Mouse (Mus musculus): ENCODE data around the gene Coq8b. TPM values are rescaled to one million over a fixed set of nuclear protein-coding genes. Genes with fewer than 3 reads are reported as not detected.
A peak's percentile ranks its signal among the peaks of the same experiment; 100 is the strongest.
"Not testable (repeated sequence)": the region's sequence is repeated elsewhere in the genome, so short reads cannot be mapped to it uniquely, and the experiment has no call there.

Gene Coq8b
- polyA plus RNA-seq, 1 experiment from 2014 or later, result 21.1 TPM

DNA sequence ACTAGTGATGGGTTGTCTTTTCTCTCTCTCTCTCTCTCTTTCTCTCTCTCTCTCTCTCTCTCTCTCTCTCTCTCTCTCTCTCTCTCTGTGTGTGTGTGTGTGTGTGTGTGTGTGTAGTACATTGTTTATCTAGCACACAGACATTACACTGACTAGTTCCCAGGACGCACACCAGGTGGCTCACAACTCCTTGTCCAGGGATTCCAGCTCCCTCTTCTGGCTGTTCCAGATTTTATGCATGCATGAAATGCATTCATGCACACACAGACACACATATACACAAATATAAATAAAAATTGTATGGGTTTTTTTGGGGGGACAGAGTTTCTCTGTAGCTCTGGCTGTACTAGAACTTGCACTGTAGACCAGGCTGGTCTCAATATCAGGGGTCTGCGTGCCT lies 4.7 kb downstream of the Coq8b start:
- Histone ChIP-seq H3K27me3 (replicated peaks; ENCODE audit: control insufficient read depth, insufficient read depth, low read length) (no peaks in the 10 kb centered on the region), H3K9me3 (replicated peaks; ENCODE audit: control insufficient read depth, low read length) (no peaks in the 10 kb centered on the region), H3K4me3 (ENCODE audit: low read depth, low read length) (no peak overlapping the region), H3K4me1 (ENCODE audit: control insufficient read depth, insufficient read depth, low read length) (peaks cover 7% of the 10 kb centered on the region), H3K4me2 (ENCODE audit: low read length) (no peak overlapping the region), H3K36me3 (ENCODE audit: control insufficient read depth, insufficient read depth, low read length) (peaks cover 27% of the 10 kb centered on the region), H3K27ac (ENCODE audit: low read depth, low read length) (no peak overlapping the region), H3K9ac (ENCODE audit: low read length) (no peak overlapping the region)
- DNase-seq (ENCODE audit: low spot score), result no peak
- no peak for ATAC-seq
- 81% methylated on average over 2 of the region's 2 CpGs for WGBS

GRCm38 (mm10) chr7:27238568-27238967 lies 5.7 kb downstream of the Coq8b start:
- H3K4me2 ChIP-seq (ENCODE audit: low read length), result no peak overlapping the region
- no peak overlapping the region for H3K9ac ChIP-seq (ENCODE audit: low read length)
- 95% methylated on average over 5 of the region's 5 CpGs for WGBS
- H3K4me3 ChIP-seq (ENCODE audit: low read depth, low read length), result no peak overlapping the region
- H3K36me3 ChIP-seq (ENCODE audit: control insufficient read depth, insufficient read depth, low read length), result peaks cover 30% of the 10 kb centered on the region
- H3K27ac ChIP-seq (ENCODE audit: low read depth, low read length), result no peak overlapping the region
- no peaks in the 10 kb centered on the region for H3K9me3 ChIP-seq (replicated peaks; ENCODE audit: control insufficient read depth, low read length)
- H3K27me3 ChIP-seq (replicated peaks; ENCODE audit: control insufficient read depth, insufficient read depth, low read length), result no peaks in the 10 kb centered on the region
- peaks cover 3% of the 10 kb centered on the region for H3K4me1 ChIP-seq (ENCODE audit: control insufficient read depth, insufficient read depth, low read length)
- ATAC-seq (no peak), DNase-seq (ENCODE audit: low spot score) (no peak)

- 77% methylated on average over 8 of the region's 8 CpGs for WGBS
- no peak overlapping the region for H3K4me3 ChIP-seq (ENCODE audit: low read depth, low read length)
- no peaks in the 10 kb centered on the region for H3K27me3 ChIP-seq (replicated peaks; ENCODE audit: control insufficient read depth, insufficient read depth, low read length)
- peaks cover 44% of the 10 kb centered on the region for H3K36me3 ChIP-seq (ENCODE audit: control insufficient read depth, insufficient read depth, low read length)
- no peaks in the 10 kb centered on the region for H3K9me3 ChIP-seq (replicated peaks; ENCODE audit: control insufficient read depth, low read length)
- ATAC-seq, result no peak
- no peak overlapping the region for H3K4me2 ChIP-seq (ENCODE audit: low read length)
- H3K9ac ChIP-seq (ENCODE audit: low read length), result no peak overlapping the region
- DNase-seq (ENCODE audit: low spot score), result no peak
- H3K4me1 ChIP-seq (ENCODE audit: control insufficient read depth, insufficient read depth, low read length), result no peaks in the 10 kb centered on the region
- no peak overlapping the region for H3K27ac ChIP-seq (ENCODE audit: low read depth, low read length)
Observed at GRCm38 (mm10) chr7:27243211-27243610, 10.4 kb downstream of the Coq8b start.

- H3K27ac ChIP-seq (ENCODE audit: low read depth, low read length); DNase-seq (ENCODE audit: low spot score); H3K4me2 ChIP-seq (ENCODE audit: low read length); ATAC-seq; H3K4me1 ChIP-seq (ENCODE audit: control insufficient read depth, insufficient read depth, low read length); H3K4me3 ChIP-seq (ENCODE audit: low read depth, low read length); H3K9me3 ChIP-seq (replicated peaks; ENCODE audit: control insufficient read depth, low read length); H3K27me3 ChIP-seq (replicated peaks; ENCODE audit: control insufficient read depth, insufficient read depth, low read length); H3K9ac ChIP-seq (ENCODE audit: low read length): not testable (repeated sequence)
- H3K36me3 ChIP-seq (ENCODE audit: control insufficient read depth, insufficient read depth, low read length), result peaks cover 44% of the 10 kb centered on the region
- WGBS, result 93% methylated on average over 2 of the region's 2 CpGs
Observed at GRCm38 (mm10) chr7:27244088-27244487, 11.3 kb downstream of the Coq8b start.

DNA sequence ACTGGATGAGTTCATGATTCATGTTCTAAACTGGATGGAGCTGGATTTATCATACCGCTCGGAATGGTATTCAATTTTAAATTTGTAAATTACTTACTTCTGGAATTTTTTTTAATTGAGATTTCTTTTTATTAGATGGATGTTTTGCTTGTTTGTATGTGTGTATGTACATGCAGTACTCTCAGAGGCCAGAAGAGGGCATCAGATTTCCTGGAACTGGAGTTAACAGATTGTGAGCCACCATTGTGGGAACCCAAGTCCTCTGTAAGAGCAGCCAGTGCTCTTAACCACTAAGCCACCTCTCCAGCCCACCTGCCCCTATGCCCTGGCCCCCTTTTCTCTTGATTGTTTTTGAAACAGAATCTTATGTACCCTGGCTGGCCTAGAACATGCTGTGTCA lies 16.3 kb downstream of the Coq8b start:
- WGBS, result 92% methylated on average over 2 of the region's 2 CpGs
- Histone ChIP-seq H3K9me3 (replicated peaks; ENCODE audit: control insufficient read depth, low read length) (no peaks in the 10 kb centered on the region), H3K4me2 (ENCODE audit: low read length) (no peak overlapping the region), H3K4me3 (ENCODE audit: low read depth, low read length) (no peak overlapping the region), H3K9ac (ENCODE audit: low read length) (no peak overlapping the region), H3K4me1 (ENCODE audit: control insufficient read depth, insufficient read depth, low read length) (no peaks in the 10 kb centered on the region), H3K27me3 (replicated peaks; ENCODE audit: control insufficient read depth, insufficient read depth, low read length) (no peaks in the 10 kb centered on the region), H3K36me3 (ENCODE audit: control insufficient read depth, insufficient read depth, low read length) (peaks cover 29% of the 10 kb centered on the region), H3K27ac (ENCODE audit: low read depth, low read length) (no peak overlapping the region)
- DNase-seq (ENCODE audit: low spot score), result peak; percentile 52
- ATAC-seq, result peak; percentile 37; the same call in 1 of the 2 replicates

DNA sequence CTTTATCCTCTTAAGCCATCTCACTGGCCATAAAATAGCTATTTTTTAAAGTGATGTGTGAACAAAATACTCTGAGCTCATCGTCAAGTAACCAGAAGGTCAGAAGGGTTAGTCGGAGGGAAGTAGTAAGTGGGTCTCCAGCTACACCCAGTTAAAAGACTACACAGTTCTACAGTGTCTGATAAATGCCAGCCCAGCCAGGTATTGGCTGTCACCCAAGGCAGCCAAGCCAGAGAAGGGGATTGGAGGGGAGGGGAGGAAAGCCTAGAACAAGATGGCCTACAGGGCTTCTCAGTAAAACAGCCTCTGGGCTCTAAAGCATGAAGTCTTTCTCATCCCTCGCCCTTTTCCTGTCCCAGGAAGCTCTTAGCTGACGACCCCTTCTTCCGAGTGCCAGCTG lies 17.1 kb downstream of the Coq8b start:
- Histone ChIP-seq H3K9ac (ENCODE audit: low read length) (no peak overlapping the region), H3K9me3 (replicated peaks; ENCODE audit: control insufficient read depth, low read length) (no peaks in the 10 kb centered on the region), H3K4me3 (ENCODE audit: low read depth, low read length) (no peak overlapping the region), H3K4me2 (ENCODE audit: low read length) (no peak overlapping the region), H3K4me1 (ENCODE audit: control insufficient read depth, insufficient read depth, low read length) (no peaks in the 10 kb centered on the region), H3K27ac (ENCODE audit: low read depth, low read length) (no peak overlapping the region), H3K27me3 (replicated peaks; ENCODE audit: control insufficient read depth, insufficient read depth, low read length) (no peaks in the 10 kb centered on the region), H3K36me3 (ENCODE audit: control insufficient read depth, insufficient read depth, low read length) (peaks cover 29% of the 10 kb centered on the region)
- 83% methylated on average over 5 of the region's 5 CpGs for WGBS
- 0 out of 2 replicates have a peak, but pooled peaks have one; percentile 42 for ATAC-seq
- DNase-seq (ENCODE audit: low spot score), result no peak

- Histone ChIP-seq H3K4me1 (ENCODE audit: control insufficient read depth, insufficient read depth, low read length) (no peaks in the 10 kb centered on the region), H3K9ac (ENCODE audit: low read length) (no peak overlapping the region), H3K4me2 (ENCODE audit: low read length) (no peak overlapping the region), H3K27me3 (replicated peaks; ENCODE audit: control insufficient read depth, insufficient read depth, low read length) (no peaks in the 10 kb centered on the region), H3K27ac (ENCODE audit: low read depth, low read length) (no peak overlapping the region), H3K9me3 (replicated peaks; ENCODE audit: control insufficient read depth, low read length) (no peaks in the 10 kb centered on the region), H3K36me3 (ENCODE audit: control insufficient read depth, insufficient read depth, low read length) (peaks cover 15% of the 10 kb centered on the region), H3K4me3 (ENCODE audit: low read depth, low read length) (no peak overlapping the region)
- WGBS, result 84% methylated on average over 6 of the region's 6 CpGs
- ATAC-seq, result no peak
- no peak for DNase-seq (ENCODE audit: low spot score)
Observed at GRCm38 (mm10) chr7:27251946-27252345, 19.1 kb downstream of the Coq8b start.

- H3K4me1 ChIP-seq (ENCODE audit: control insufficient read depth, insufficient read depth, low read length), result peaks cover 14% of the 10 kb centered on the region
- no peak overlapping the region for H3K9ac ChIP-seq (ENCODE audit: low read length)
- no peak overlapping the region for H3K4me2 ChIP-seq (ENCODE audit: low read length)
- H3K27ac ChIP-seq (ENCODE audit: low read depth, low read length), result no peak overlapping the region
- no peaks in the 10 kb centered on the region for H3K9me3 ChIP-seq (replicated peaks; ENCODE audit: control insufficient read depth, low read length)
- peaks cover 15% of the 10 kb centered on the region for H3K36me3 ChIP-seq (ENCODE audit: control insufficient read depth, insufficient read depth, low read length)
- ATAC-seq, result no peak
- WGBS, result 83% methylated on average over 3 of the region's 3 CpGs
- no peaks in the 10 kb centered on the region for H3K27me3 ChIP-seq (replicated peaks; ENCODE audit: control insufficient read depth, insufficient read depth, low read length)
- no peak overlapping the region for H3K4me3 ChIP-seq (ENCODE audit: low read depth, low read length)
- DNase-seq (ENCODE audit: low spot score), result no peak
Observed at GRCm38 (mm10) chr7:27255721-27256120, 22.9 kb downstream of the Coq8b start.

GRCm38 (mm10) chr7:27257046-27257851 lies 24.4 kb downstream of the Coq8b start:
- Histone ChIP-seq H3K9me3 (replicated peaks; ENCODE audit: control insufficient read depth, low read length) (no peaks in the 10 kb centered on the region), H3K4me3 (ENCODE audit: low read depth, low read length) (peak overlapping the region; percentile 74), H3K4me2 (ENCODE audit: low read length) (peak overlapping the region; percentile 88), H3K27me3 (replicated peaks; ENCODE audit: control insufficient read depth, insufficient read depth, low read length) (no peaks in the 10 kb centered on the region), H3K36me3 (ENCODE audit: control insufficient read depth, insufficient read depth, low read length) (peaks cover 18% of the 10 kb centered on the region), H3K27ac (ENCODE audit: low read depth, low read length) (peak overlapping the region; percentile 87), H3K4me1 (ENCODE audit: control insufficient read depth, insufficient read depth, low read length) (peaks cover 27% of the 10 kb centered on the region), H3K9ac (ENCODE audit: low read length) (peak overlapping the region; percentile 6)
- 5% methylated on average over 27 of the region's 27 CpGs for WGBS
- ATAC-seq (peak; percentile 47), DNase-seq (ENCODE audit: low spot score) (peak; percentile 88)

All from forebrain, embryonic 14.5 days (tissue).